Mouse (Mus musculus) CH12.LX (cell line): ENCODE measurements around the gene Gdpd1. TPM values are rescaled to one million over a fixed set of nuclear protein-coding genes. Genes with fewer than 3 reads are reported as not detected.

Source experiments
- DNase-seq: peaks from one replicate; pipeline ENCODE4 v3.0.0-alpha.2; 2013; ENCODE audit errors: extremely low read depth
- H3K27ac ChIP-seq: 2 replicates; pipeline ENCODE4 v1.5.1; 2012; ENCODE audit warnings: low read depth, mild to moderate bottlenecking, control low read depth, moderate library complexity; ENCODE audit not compliant: insufficient read depth
- H3K27me3 ChIP-seq: replicated peaks from 2 replicates; pipeline ENCODE3; 2012; ENCODE audit warnings: inconsistent platforms
- H3K36me3 ChIP-seq, 2 experiments: replicated peaks in 1 of 2; 2 replicates each; pipeline versions ENCODE3 to v1.6.1; 2012; ENCODE audit warnings: inconsistent platforms in 1 of 2, low read length in 1 of 2, mild to moderate bottlenecking in 1 of 2, mixed read lengths in 1 of 2, moderate library complexity in 1 of 2; ENCODE audit not compliant: control insufficient read depth in 1 of 2, insufficient read depth in 1 of 2
- H3K4me1 ChIP-seq, 2 experiments: 2 replicates each; pipeline ENCODE4 v1.6.1; 2012; ENCODE audit warnings: inconsistent platforms in 1 of 2, moderate library complexity in 1 of 2; ENCODE audit not compliant: insufficient read depth in 2 of 2, control insufficient read depth in 1 of 2
- H3K4me2 ChIP-seq: 2 replicates; pipeline ENCODE4 v1.6.1; 2012; ENCODE audit warnings: low read depth, mild to moderate bottlenecking, control low read depth; ENCODE audit not compliant: poor library complexity, insufficient read depth, severe bottlenecking
- H3K4me3 ChIP-seq, 3 experiments: fragments of 150-350 bp in 1 of 3; sonication (generic) in 1 of 3; replicated peaks in 1 of 3; 2 replicates each; pipeline versions ENCODE3 to v1.5.1; 2011 to 2012; ENCODE audit warnings: low read depth in 2 of 3, low read length in 2 of 3, mild to moderate bottlenecking in 2 of 3, moderate library complexity in 2 of 3, control low read depth in 1 of 3, improper control_type of control experiment in 1 of 3, inconsistent platforms in 1 of 3, mixed read lengths in 1 of 3; ENCODE audit not compliant: poor library complexity in 1 of 3
- H3K79me2 ChIP-seq: replicated peaks from 2 replicates; pipeline ENCODE4 v1.6.1; 2012; ENCODE audit warnings: mild to moderate bottlenecking, moderate library complexity; ENCODE audit not compliant: control insufficient read depth, poor library complexity, insufficient read depth, severe bottlenecking; ENCODE audit errors: extremely low read depth
- H3K9ac ChIP-seq: 2 replicates; pipeline ENCODE4 v1.6.1; 2012; ENCODE audit warnings: low read depth, mild to moderate bottlenecking, control low read depth, moderate library complexity; ENCODE audit not compliant: insufficient read depth
- H3K9me3 ChIP-seq: replicated peaks from 2 replicates; pipeline ENCODE3; 2012; ENCODE audit warnings: low read length, inconsistent platforms, mixed read lengths
- CHD1 ChIP-seq: IDR thresholded peaks from 2 replicates; pipeline ENCODE4 v1.6.1; 2012; ENCODE audit warnings: low read depth, low read length, improper control_type of control experiment, inconsistent platforms
- CTCF ChIP-seq, 2 experiments: IDR thresholded peaks in 1 of 2; conservative IDR thresholded peaks in 1 of 2; 2 replicates each; pipeline ENCODE4 v1.5.1; 2011 to 2012; ENCODE audit warnings: low read depth in 2 of 2, low read length in 2 of 2, improper control_type of control experiment in 1 of 2, inconsistent platforms in 1 of 2, mild to moderate bottlenecking in 1 of 2, moderate library complexity in 1 of 2
- GABPA ChIP-seq: IDR thresholded peaks from 2 replicates; pipeline ENCODE4 v1.6.1; 2012; ENCODE audit warnings: low read depth, low read length, improper control_type of control experiment, inconsistent platforms; ENCODE audit not compliant: insufficient replicate concordance
- IRF4 ChIP-seq: IDR thresholded peaks from 2 replicates; pipeline ENCODE4 v1.6.1; 2014; ENCODE audit warnings: low read depth, mild to moderate bottlenecking, inconsistent platforms, low read length, improper control_type of control experiment
- MAFK ChIP-seq: IDR thresholded peaks from 2 replicates; pipeline ENCODE4 v1.6.1; 2011; ENCODE audit warnings: low read length, improper control_type of control experiment; ENCODE audit not compliant: insufficient replicate concordance
- MAX ChIP-seq: IDR thresholded peaks from 2 replicates; pipeline ENCODE4 v1.6.1; 2011; ENCODE audit warnings: low read length, improper control_type of control experiment
- MAZ ChIP-seq: IDR thresholded peaks from 2 replicates; pipeline ENCODE4 v1.6.1; 2012; ENCODE audit warnings: low read depth, mild to moderate bottlenecking, inconsistent platforms, low read length, improper control_type of control experiment, moderate library complexity
- MXI1 ChIP-seq: IDR thresholded peaks from 2 replicates; pipeline ENCODE4 v1.6.1; 2011; ENCODE audit warnings: mild to moderate bottlenecking, low read depth, low read length, improper control_type of control experiment
- MYC ChIP-seq: IDR thresholded peaks from 2 replicates; pipeline ENCODE4 v1.6.1; 2011; ENCODE audit warnings: low read depth, mild to moderate bottlenecking, improper control_type of control experiment, low read length
- NELFE ChIP-seq: IDR thresholded peaks from 2 replicates; pipeline ENCODE4 v1.6.1; 2011; ENCODE audit warnings: low read depth, low read length, improper control_type of control experiment
- NRF1 ChIP-seq: IDR thresholded peaks from 2 replicates; pipeline ENCODE4 v1.6.1; 2014; ENCODE audit warnings: low read depth, mild to moderate bottlenecking, inconsistent platforms, low read length, improper control_type of control experiment, moderate library complexity
- RAD21 ChIP-seq: IDR thresholded peaks from 2 replicates; pipeline ENCODE4 v1.6.1; 2011; ENCODE audit warnings: low read depth, mild to moderate bottlenecking, low read length, improper control_type of control experiment, moderate library complexity
- RCOR1 ChIP-seq: conservative IDR thresholded peaks from 2 replicates; pipeline ENCODE4 v1.6.1; 2012; ENCODE audit warnings: low read depth, mild to moderate bottlenecking, inconsistent platforms, low read length, improper control_type of control experiment
- USF1 ChIP-seq: IDR thresholded peaks from 2 replicates; pipeline ENCODE4 v1.6.1; 2014; ENCODE audit warnings: low read depth, mild to moderate bottlenecking, inconsistent platforms, low read length, improper control_type of control experiment
- USF2 ChIP-seq: conservative IDR thresholded peaks from 2 replicates; pipeline ENCODE4 v1.6.1; 2011; ENCODE audit warnings: low read depth, low read length, improper control_type of control experiment
- ZKSCAN1 ChIP-seq: IDR thresholded peaks from 2 replicates; pipeline ENCODE4 v1.6.1; 2012; ENCODE audit warnings: low read depth, inconsistent platforms, low read length, improper control_type of control experiment, borderline replicate concordance
- ZMIZ1 ChIP-seq: IDR thresholded peaks from 2 replicates; pipeline ENCODE4 v1.6.1; 2012; ENCODE audit warnings: low read depth, mild to moderate bottlenecking, inconsistent platforms, low read length, improper control_type of control experiment
- ZNF384 ChIP-seq: IDR thresholded peaks from 2 replicates; pipeline ENCODE4 v1.6.1; 2012; ENCODE audit warnings: low read depth, low read length, improper control_type of control experiment, inconsistent platforms
- dilution Hi-C: fragments of 300-500 bp; cut with MboI; formaldehyde crosslinking; loops from 2 replicates; pipeline ENCODE4 v1.14.3; 2020; ENCODE audit warnings: low sequenced_read_pairs; ENCODE audit not compliant: extremely low pct_unique_long_range_greater_than_20kb, extremely low pct_ligation_motif_present
- in situ Hi-C: fragments of 300-500 bp; cut with MboI; formaldehyde crosslinking; loops from 3 replicates; pipeline ENCODE4 v1.14.3; 2019; ENCODE audit warnings: low sequenced_read_pairs, low pct_ligation_motif_present, low pct_unique_long_range_greater_than_20kb, mixed read lengths
- polyA plus RNA-seq: library from polyadenylated mRNA; unstranded; fragments of >175 nt; gene quantifications from 2 replicates; pipeline ENCODE4 v1.2.1, GENCODE M21; 2012; ENCODE audit warnings: low read depth; ENCODE audit not compliant: insufficient read length
- total RNA-seq, 2 experiments: library from RNA; depleted of rRNA; stranded (reverse); fragments of 300-350 nt in 1 of 2; fragments of >200 nt in 1 of 2; gene quantifications; 2 replicates each; pipeline ENCODE4 v1.2.3; 2012 to 2014

The Gdpd1 gene
- total and polyA plus RNA-seq, 3 experiments, result 2.3 to 3.9 (median 2.7) TPM

GRCm38 (mm10) chr11:87021551-87021950 lies 52.3 kb downstream of the Gdpd1 start:
- Histone ChIP-seq H3K27ac (no peak overlapping the region), H3K27me3 (no peaks in the 10 kb centered on the region), H3K36me3 (no peaks in the 10 kb centered on the region), H3K9me3 (peaks cover 3% of the 10 kb centered on the region), H3K4me3 (no peak overlapping the region), H3K4me2 (no peak overlapping the region), H3K9ac (no peak overlapping the region), H3K79me2 (no peaks in the 10 kb centered on the region), H3K4me1 (peaks cover 4 to 10% of the 10 kb centered on the region in 2 experiments; a peak in 3 of 4 replicates)
- no peak for TF ChIP-seq ZMIZ1
- TF ChIP-seq MYC, result no peak
- TF ChIP-seq IRF4, result no peak
- no peak for TF ChIP-seq ZNF384
- no peak for TF ChIP-seq CHD1
- TF ChIP-seq NELFE, result no peak
- in situ Hi-C loops (no loop called here), dilution Hi-C loops (no loop called here)
- no peak for DNase-seq

DNA sequence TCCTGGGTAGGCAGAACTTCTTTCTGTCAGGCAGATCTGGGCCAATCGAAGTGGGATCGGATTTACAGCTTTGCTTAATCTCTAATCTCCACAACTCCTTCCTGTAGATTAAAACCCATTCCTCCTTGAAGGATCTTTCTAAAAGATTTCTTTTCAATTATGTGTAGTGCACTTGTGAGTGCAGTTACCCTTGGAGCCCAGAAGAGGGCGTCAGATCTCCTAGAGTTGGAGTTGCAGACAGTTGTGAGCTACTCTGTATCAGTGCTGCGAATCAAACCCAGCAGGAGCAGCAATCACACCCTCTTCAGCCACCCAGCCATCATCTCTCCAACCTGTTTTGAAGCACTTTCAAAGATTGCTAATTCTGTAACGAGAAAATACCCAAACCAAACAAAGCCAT lies 53.4 kb downstream of the Gdpd1 start:
- H3K4me3 ChIP-seq, result no peak overlapping the region
- dilution Hi-C loops, result no loop called here

GRCm38 (mm10) chr11:87019431-87019830 lies 54.4 kb downstream of the Gdpd1 start:
- no peak overlapping the region for H3K27ac ChIP-seq
- H3K9ac ChIP-seq, result no peak overlapping the region
- H3K4me2 ChIP-seq, result no peak overlapping the region
- H3K27me3 ChIP-seq, result no peaks in the 10 kb centered on the region
- H3K4me3 ChIP-seq, result no peak overlapping the region
- no peaks in the 10 kb centered on the region for H3K36me3 ChIP-seq
- H3K9me3 ChIP-seq, result peaks cover 3% of the 10 kb centered on the region
- dilution Hi-C loops, result no loop called here
- no peak for DNase-seq
- in situ Hi-C loops, result no loop called here
- H3K4me1 ChIP-seq, result peaks cover 3 to 5% of the 10 kb centered on the region in 2 experiments; a peak in 2 of 4 replicates
- TF ChIP-seq ZNF384 (no peak), MXI1 (no peak), RAD21 (no peak), USF2 (no peak), MAZ (no peak), CTCF (conservative IDR thresholded peaks at IDR 0.05 in 1 of 2, IDR thresholded peaks at IDR 0.05 in 1 of 2; ENCODE audit: low read depth in 2 of 2, low read length in 2 of 2) (no peak), ZKSCAN1 (no peak), GABPA (no peak), NRF1 (no peak), USF1 (no peak), MAFK (no peak), MAX (no peak)
- no peaks in the 10 kb centered on the region for H3K79me2 ChIP-seq

More for the DNA sequence above, 53.4 kb downstream of the Gdpd1 start:
- no peak for DNase-seq
- in situ Hi-C loops, result no loop called here
- H3K4me2 ChIP-seq, result no peak overlapping the region
- no peak overlapping the region for H3K9ac ChIP-seq
- H3K4me1 ChIP-seq, result peaks cover 3 to 4% of the 10 kb centered on the region in 2 experiments; a peak in 2 of 4 replicates
- no peaks in the 10 kb centered on the region for H3K36me3 ChIP-seq
- no peaks in the 10 kb centered on the region for H3K79me2 ChIP-seq
- no peak for TF ChIP-seq RCOR1
- peak in 1 of 2 experiments; percentile 30; a peak in 1 of 4 replicates for TF ChIP-seq CTCF (conservative IDR thresholded peaks at IDR 0.05 in 1 of 2, IDR thresholded peaks at IDR 0.05 in 1 of 2; ENCODE audit: low read depth in 2 of 2, low read length in 2 of 2)
- no peak overlapping the region for H3K27ac ChIP-seq
- peaks cover 3% of the 10 kb centered on the region for H3K9me3 ChIP-seq
- no peaks in the 10 kb centered on the region for H3K27me3 ChIP-seq
